Mouse (Mus musculus): ENCODE data around the gene Zbtb37. TPM values are rescaled to one million over a fixed set of nuclear protein-coding genes. Genes with fewer than 3 reads are reported as not detected.

The Zbtb37 gene
- polyA plus RNA-seq, 1 experiment from 2014 or later, result 14.1 TPM

Other genes with a start within 250 kb of the Zbtb37 start
- 22.9 and 25.2 TPM in 2 replicates for gene Rabgap1l, start 241.6 kb downstream of the Zbtb37 start, polyA plus RNA-seq (2015; fragmentation: Nextera tagmentation; extraction: Ambion mirVana)
- gene Rc3h1, start 128.4 kb downstream of the Zbtb37 start, polyA plus RNA-seq (2015; fragmentation: Nextera tagmentation; extraction: Ambion mirVana), result 8.5 and 9.1 TPM in 2 replicates
- 3.8 and 4.1 TPM in 2 replicates for gene Serpinc1, start 56.3 kb downstream of the Zbtb37 start, polyA plus RNA-seq (2015; fragmentation: Nextera tagmentation; extraction: Ambion mirVana)
- 29.5 and 31.5 TPM in 2 replicates for gene Dars2, start 35.8 kb upstream of the Zbtb37 start, polyA plus RNA-seq (2015; fragmentation: Nextera tagmentation; extraction: Ambion mirVana)
- gene Cenpl, start 35.9 kb upstream of the Zbtb37 start, polyA plus RNA-seq (2015; fragmentation: Nextera tagmentation; extraction: Ambion mirVana), result 19.1 and 22.1 TPM in 2 replicates
- gene Klhl20, start 96.7 kb upstream of the Zbtb37 start, polyA plus RNA-seq (2015; fragmentation: Nextera tagmentation; extraction: Ambion mirVana), result 17.1 and 19.5 TPM in 2 replicates
- gene Ankrd45, start 107.8 kb upstream of the Zbtb37 start, polyA plus RNA-seq (2015; fragmentation: Nextera tagmentation; extraction: Ambion mirVana), result 10.7 and 13.4 TPM in 2 replicates
- 0.55 and 0.66 TPM in 2 replicates for gene Tex50, start 124.5 kb upstream of the Zbtb37 start, polyA plus RNA-seq (2015; fragmentation: Nextera tagmentation; extraction: Ambion mirVana)
- gene Prdx6, start 216.4 kb upstream of the Zbtb37 start, polyA plus RNA-seq (2015; fragmentation: Nextera tagmentation; extraction: Ambion mirVana), result 211 and 220 TPM in 2 replicates